Mouse (Mus musculus) right cerebral cortex, adult 18-20 months (tissue): ENCODE measurements around the gene Ciao1.
A peak's percentile ranks its signal among the peaks of the same experiment; 100 is the strongest.
"Not testable (repeated sequence)": the region's sequence is repeated elsewhere in the genome, so short reads cannot be mapped to it uniquely, and the experiment has no call there.

Experiments
- DNase-seq: peaks from one replicate; pipeline ENCODE4 v3.0.0; 2022; ENCODE audit warnings: mixed read lengths

Ciao1 gene

DNA sequence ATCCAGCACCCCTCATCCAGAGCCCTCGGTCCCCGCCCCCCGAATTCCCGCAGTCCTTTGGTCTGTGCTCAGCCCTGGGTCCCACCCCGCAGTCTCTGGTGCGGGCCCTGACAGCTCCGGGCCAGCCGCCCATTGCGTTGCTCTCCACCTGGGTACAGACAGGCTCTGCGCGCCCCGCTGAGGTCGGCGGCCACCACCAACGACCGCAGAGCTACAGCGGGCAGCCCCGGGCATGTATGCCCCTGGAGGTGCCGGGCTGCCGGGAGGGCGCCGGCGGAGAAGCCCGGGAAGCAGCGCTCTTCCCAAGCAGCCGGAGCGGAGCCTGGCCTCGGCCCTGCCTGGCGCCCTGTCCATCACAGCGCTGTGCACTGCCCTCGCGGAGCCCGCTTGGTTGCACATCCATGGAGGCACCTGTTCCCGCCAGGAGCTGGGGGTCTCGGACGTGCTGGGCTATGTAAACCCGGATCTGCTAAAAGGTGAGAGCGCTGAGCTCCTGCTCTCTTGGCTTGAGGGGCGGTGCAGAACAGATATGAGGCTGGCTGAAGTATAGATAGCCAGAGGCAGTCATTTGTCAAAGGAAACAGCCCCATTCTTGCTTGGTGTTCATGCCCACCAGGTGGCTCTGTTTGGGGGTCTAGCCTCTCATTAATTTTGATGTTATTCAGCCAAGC is 853 bp upstream of the Ciao1 start:
- DNase-seq, result peak; percentile 41

DNA sequence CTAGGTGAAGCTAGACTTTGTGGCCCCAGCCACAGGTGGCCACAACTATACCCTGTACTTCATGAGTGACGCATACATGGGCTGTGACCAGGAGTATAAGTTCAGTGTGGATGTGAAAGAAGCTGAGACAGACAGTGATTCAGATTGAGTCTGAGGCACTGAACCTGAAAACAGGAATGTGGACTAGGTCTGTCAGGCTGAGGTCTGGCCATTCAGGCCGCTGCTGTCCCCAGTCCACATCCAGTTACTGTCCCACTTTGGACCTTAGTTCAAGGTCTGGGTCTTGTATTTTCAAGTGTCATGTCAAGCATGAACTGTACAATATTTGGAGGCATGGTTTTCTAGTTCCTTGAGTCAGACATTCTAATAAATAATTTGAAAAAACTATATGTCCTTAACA is 7.6 kb downstream of the Ciao1 start:
- no peak for DNase-seq

DNA sequence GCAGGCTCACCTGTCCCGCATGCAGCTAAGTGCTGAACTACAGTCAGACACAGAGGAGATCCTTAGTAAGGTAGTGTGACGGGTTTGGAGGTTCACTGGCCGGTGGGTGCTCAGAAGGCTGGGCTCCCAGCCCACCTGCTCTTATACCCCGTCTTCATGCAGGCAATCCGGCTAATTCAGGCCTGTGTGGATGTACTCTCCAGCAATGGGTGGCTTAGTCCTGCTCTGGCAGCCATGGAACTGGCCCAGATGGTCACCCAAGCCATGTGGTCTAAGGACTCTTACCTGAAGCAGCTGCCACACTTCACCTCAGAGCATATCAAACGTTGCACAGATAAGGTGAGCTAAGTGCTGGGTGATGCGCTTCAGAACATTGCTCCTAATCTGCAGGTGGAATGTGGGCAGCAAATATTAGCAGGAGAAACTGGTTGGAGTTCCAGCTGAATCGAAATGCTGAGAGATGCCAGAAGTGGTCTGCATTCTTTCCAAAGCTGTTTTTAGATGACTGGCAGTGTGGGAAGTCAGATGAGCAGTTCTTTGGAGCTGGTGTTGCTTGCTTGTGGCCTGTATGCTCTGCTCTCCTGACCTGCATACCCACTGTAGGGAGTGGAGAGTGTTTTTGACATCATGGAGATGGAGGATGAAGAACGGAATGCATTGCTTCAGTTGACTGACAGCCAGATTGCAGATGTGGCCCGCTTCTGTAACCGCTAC is 9.6 kb downstream of the Ciao1 start:
- DNase-seq, result no peak

DNA sequence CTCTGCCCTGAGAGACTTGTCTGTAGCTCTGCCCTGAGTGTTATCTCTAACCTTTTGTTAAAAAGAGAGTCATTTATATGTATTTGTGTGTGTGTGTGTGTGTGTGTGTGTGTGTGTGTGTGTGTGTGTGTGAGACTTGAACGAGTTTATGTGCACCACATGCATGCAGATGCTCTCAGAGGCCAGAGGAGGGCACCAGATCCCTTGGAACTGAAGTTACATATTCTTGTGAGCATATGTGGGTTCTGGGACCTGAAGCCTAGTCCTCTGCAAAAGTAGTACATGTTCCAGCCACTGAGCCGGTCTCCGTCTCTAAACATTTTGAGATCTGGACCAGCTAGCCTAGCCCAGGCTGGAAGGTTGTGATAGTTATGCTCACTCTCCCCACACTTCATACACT is 22.4 kb downstream of the Ciao1 start:
- DNase-seq, result no peak

DNA sequence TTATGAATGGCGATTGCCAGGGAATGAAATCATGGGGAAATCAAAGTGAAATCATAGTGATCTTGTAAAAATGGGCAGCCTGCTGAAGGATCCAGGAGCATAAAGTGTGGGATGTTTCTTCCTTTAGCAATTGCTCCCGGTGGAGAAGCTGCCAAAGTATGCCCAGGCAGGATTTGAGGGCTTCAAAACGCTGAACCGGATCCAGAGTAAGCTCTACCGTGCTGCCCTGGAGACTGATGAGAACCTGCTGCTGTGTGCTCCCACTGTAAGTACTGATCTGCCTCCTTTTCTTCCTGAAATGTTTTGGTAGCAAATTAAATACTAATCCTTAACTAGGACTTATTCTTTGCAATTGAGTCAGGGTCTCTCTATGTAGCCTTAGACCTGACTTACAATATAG is 29.9 kb downstream of the Ciao1 start:
- DNase-seq, result no peak

DNA sequence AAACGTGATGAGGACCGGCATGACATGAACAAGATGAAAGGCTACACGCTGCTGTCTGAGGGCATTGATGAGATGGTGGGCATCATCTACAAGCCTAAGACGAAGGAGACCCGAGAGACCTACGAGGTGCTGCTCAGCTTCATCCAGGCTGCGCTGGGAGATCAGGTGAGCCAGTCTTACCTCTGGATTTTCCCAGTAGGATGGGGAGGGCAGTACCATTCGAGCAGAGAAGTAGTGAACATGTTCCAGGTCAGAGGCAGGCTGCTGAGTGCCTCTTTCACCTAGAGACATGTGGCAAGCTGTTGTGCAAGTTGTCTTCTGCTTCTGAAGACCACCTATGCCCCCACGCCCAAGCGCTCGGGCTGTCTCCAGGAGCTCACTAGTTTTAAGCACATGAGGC is 36.9 kb downstream of the Ciao1 start:
- no peak for DNase-seq

DNA sequence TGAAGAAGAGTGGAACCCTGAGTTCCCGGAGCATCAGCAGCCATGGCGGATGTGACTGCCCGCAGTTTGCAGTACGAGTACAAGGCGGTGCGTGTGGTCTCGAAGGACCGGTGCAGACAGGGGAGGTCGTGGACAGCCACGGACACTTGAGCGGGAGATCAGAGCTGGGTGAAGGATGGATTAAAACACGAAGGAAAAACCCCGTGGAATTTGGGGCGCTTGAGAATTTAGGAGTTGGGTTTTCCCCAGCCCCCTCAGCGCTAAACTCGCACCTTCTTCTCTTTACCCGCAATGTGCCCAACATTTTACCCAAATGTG is 39.2 kb downstream of the Ciao1 start:
- DNase-seq, result no peak

DNA sequence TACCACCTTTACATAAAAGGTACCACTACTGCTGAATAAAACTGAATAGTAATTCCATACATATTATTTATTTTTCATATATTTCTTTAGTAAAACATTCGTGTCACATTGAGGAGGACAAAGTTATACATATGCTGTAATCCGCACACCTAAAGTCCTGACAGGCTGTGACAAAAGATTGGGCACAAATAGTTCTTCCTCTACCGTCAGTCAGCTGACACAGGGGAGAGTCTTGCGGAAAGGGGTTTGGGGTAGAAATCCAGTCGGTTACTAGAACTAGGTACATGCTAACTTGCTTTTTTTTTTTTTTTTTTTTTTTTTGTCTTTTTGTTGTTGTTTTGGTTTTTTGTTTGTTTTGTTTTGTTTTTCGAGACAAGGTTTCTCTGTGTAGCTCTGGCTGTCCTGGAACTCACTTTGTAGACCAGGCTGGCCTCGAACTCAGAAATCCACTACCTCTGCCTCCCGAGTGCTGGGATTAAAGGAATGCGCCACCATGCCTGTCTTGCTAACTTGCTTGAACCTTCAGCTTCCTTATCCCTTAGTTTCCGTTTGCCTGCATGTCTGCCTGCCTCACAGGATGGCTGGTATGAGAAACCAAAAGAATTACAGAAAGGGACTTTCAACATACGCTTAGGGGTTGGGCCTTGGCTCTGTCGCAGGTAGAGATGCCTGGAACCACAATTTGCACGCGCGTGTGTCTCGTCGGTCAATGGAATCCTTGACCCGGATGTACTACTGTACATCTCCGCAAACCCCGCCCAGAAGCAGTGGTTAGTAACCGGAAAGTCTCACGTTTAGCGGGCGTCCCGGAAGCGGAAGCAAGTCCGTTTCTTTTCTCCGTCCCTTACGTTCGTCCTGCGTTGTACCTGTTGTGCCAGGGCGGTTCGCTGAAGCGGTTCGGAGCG is 39.8 kb downstream of the Ciao1 start, which contains the start of the genes 1810024B03Rik and Snrnp200:
1810024B03Rik (minus strand) TSS at position 734 of the 905 bp plus-strand sequence.
Snrnp200 (plus strand) TSS at position 840 of the 905 bp plus-strand sequence.
- peak; percentile 97 for DNase-seq

DNA sequence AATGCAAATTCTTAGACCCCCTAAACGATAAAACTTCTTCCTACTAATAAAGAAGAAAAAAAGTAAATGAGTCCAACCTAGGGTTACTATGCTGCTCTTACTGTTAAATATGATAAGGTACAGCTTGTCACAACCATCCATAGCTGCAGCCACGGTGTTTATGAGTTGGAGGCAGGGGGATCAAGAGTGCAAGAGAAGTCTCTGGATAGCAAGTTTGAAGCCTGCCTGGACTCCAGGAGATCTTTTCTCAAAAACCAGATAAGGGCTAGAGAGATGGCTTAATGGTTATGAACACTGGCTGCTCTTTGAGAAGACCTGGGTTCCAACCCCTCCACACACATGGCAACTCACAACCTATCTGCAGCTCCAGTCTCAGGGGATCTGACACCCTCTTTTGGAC is 40.7 kb downstream of the Ciao1 start:
- no peak for DNase-seq

DNA sequence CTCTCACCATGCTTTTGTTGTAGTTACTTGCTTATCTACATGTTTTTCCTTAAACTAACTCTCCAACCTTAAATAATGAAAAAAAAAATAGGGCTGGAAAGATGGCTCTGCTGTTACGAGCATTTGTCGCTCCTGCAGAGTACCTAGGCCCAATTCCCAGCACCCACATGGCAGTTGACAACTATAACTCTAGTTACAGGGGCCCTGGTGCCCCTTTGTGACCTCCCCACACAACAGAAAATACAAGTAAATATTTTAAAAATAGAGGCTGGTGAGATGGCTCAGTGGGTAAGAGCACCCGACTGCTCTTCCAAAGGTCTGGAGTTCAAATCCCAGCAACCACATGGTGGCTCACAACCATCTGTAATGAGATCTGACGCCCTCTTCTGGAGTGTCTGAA is 41.7 kb downstream of the Ciao1 start:
- DNase-seq, result not testable (repeated sequence)

DNA sequence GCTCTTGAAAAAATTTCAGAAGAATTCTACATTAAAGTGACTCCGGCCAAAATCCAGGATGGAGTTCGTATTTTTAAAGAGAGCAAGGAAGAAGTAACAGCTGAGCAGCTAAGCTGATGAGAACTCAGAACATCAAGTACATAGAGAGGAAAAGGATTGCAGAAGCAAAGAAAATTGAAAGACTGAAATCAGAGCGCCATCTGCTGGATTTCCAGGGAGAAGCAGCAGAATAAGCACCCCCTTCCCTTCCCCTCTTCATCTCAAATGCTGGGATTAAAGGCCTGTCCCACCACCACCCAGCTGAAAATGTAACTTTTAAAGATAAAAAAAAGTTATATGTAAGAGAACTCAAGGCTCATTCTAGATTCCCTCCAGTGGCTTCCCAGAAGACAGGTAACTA is 42.7 kb downstream of the Ciao1 start:
- DNase-seq, result peak; percentile 23
